In genomic region chr4:71517921-71518404, GRCm38 (mm10) we compare ENCODE assay signal across 12 mouse cellular contexts.
DNase-seq lines count a peak whose midpoint lies in the region; ATAC-seq lines count a peak whose summit lies in the region.
"Had no signal": no experiment of that assay in that cellular context is flagged by ENCODE, and none has a peak within 500 bp of the region (broad histone marks: within the 10 kb centered on the region; RNA-seq: fewer than 3 reads in every experiment).

No protein-coding gene starts in this region.

- H3K27me3 ChIP-seq in forebrain, embryonic 11.5 days (ENCODE audit: control insufficient read depth, insufficient read depth, low read length): no peaks in the 10 kb centered on the region; the same call in 1 of the 2 replicates
- H3K27me3 ChIP-seq in forebrain, embryonic 10.5 days (ENCODE audit: poor library complexity, severe bottlenecking): peaks cover 38% of the 10 kb centered on the region
- no peaks in the 10 kb centered on the region for H3K27me3 ChIP-seq in embryonic facial prominence, embryonic 10.5 days (replicated peaks; ENCODE audit: low read depth, poor library complexity, severe bottlenecking)
- H3K27me3 ChIP-seq in hindbrain, embryonic 12.5 days: no peaks in the 10 kb centered on the region
- H3K27me3 ChIP-seq in neural tube, embryonic 12.5 days (replicated peaks): no peaks in the 10 kb centered on the region
- H3K27me3 ChIP-seq: liver, embryonic 13.5 days had no signal

- WGBS in forebrain, embryonic 11.5 days: 26% methylated on average over 2 of the region's 2 CpGs
- WGBS in forebrain, embryonic 10.5 days: 36% methylated on average over 2 of the region's 2 CpGs
- WGBS in embryonic facial prominence, embryonic 10.5 days: 47% methylated on average over 2 of the region's 2 CpGs
- 30% methylated on average over 2 of the region's 2 CpGs for WGBS in hindbrain, embryonic 12.5 days
- WGBS in neural tube, embryonic 12.5 days: 34% methylated on average over 2 of the region's 2 CpGs

- no peak for DNase-seq in forebrain, embryonic 11.5 days (ENCODE audit: low spot score)
- DNase-seq in forebrain, embryonic 10.5 days (ENCODE audit: extremely low spot score, low spot score): no peak
- DNase-seq in embryonic facial prominence, embryonic 10.5 days (ENCODE audit: low spot score): peak; percentile 17
- no peak for DNase-seq in c-Kit-positive CD71-positive TER-119-positive erythroid progenitor cells, embryonic 14.5 days (ENCODE audit: low spot score)
- DNase-seq in left cerebral cortex, adult 18-20 months (ENCODE audit: low spot score in 2 of 2): no peak
- no peak for DNase-seq in kidney, postnatal 36 days
- DNase-seq: kidney, postnatal 25 days; liver, embryonic 13.5 days; lung, postnatal 36 days had no signal

- no peak overlapping the region for H3K4me3 ChIP-seq in forebrain, embryonic 11.5 days (ENCODE audit: low read depth, low read length)
- H3K4me3 ChIP-seq in forebrain, embryonic 10.5 days: no peak overlapping the region
- H3K4me3 ChIP-seq in embryonic facial prominence, embryonic 10.5 days: no peak overlapping the region
- H3K4me3 ChIP-seq in hindbrain, embryonic 12.5 days: no peak overlapping the region
- no peak overlapping the region for H3K4me3 ChIP-seq in neural tube, embryonic 12.5 days
- H3K4me3 ChIP-seq: liver, embryonic 13.5 days had no signal

- peak; percentile 65 for ATAC-seq in forebrain, embryonic 11.5 days (replicated peaks; ENCODE audit: low FRiP score)
- peak; percentile 84 for ATAC-seq in hindbrain, embryonic 12.5 days (ENCODE audit: low FRiP score)
- peak; percentile 56; the same call in 1 of the 2 replicates for ATAC-seq in neural tube, embryonic 12.5 days (ENCODE audit: low FRiP score, low read depth)

- no peaks in the 10 kb centered on the region for H3K4me1 ChIP-seq in forebrain, embryonic 11.5 days (replicated peaks; ENCODE audit: control insufficient read depth, insufficient read depth, low read length)
- H3K4me1 ChIP-seq in forebrain, embryonic 10.5 days: peaks cover 15% of the 10 kb centered on the region
- peaks cover 10% of the 10 kb centered on the region for H3K4me1 ChIP-seq in embryonic facial prominence, embryonic 10.5 days
- 0 out of 2 replicates have a peak, but pooled peaks cover 3% of the 10 kb centered on the region for H3K4me1 ChIP-seq in hindbrain, embryonic 12.5 days
- no peaks in the 10 kb centered on the region for H3K4me1 ChIP-seq in neural tube, embryonic 12.5 days
- H3K4me1 ChIP-seq: liver, embryonic 13.5 days had no signal

- no peaks in the 10 kb centered on the region for H3K36me3 ChIP-seq in forebrain, embryonic 11.5 days (ENCODE audit: control insufficient read depth, insufficient read depth, low read length)
- H3K36me3 ChIP-seq in forebrain, embryonic 10.5 days (replicated peaks): no peaks in the 10 kb centered on the region
- no peaks in the 10 kb centered on the region for H3K36me3 ChIP-seq in embryonic facial prominence, embryonic 10.5 days (replicated peaks)
- H3K36me3 ChIP-seq in hindbrain, embryonic 12.5 days: no peaks in the 10 kb centered on the region
- no peaks in the 10 kb centered on the region for H3K36me3 ChIP-seq in neural tube, embryonic 12.5 days
- H3K36me3 ChIP-seq: liver, embryonic 13.5 days had no signal

- H3K9ac ChIP-seq in forebrain, embryonic 11.5 days (ENCODE audit: low read length): no peak overlapping the region
- H3K9ac ChIP-seq in hindbrain, embryonic 12.5 days: no peak overlapping the region
- no peak overlapping the region for H3K9ac ChIP-seq in neural tube, embryonic 12.5 days
- H3K9ac ChIP-seq: liver, embryonic 13.5 days had no signal

- no peak overlapping the region for H3K4me2 ChIP-seq in forebrain, embryonic 11.5 days (ENCODE audit: low read depth, low read length, severe bottlenecking)
- H3K4me2 ChIP-seq in hindbrain, embryonic 12.5 days (replicated peaks): no peak overlapping the region
- no peak overlapping the region for H3K4me2 ChIP-seq in neural tube, embryonic 12.5 days (replicated peaks)
- H3K4me2 ChIP-seq: heart, embryonic 11.5 days; liver, embryonic 13.5 days had no signal

- no peak overlapping the region for H3K27ac ChIP-seq in forebrain, embryonic 11.5 days (ENCODE audit: low read depth, low read length)
- no peak overlapping the region for H3K27ac ChIP-seq in forebrain, embryonic 10.5 days
- no peak overlapping the region for H3K27ac ChIP-seq in embryonic facial prominence, embryonic 10.5 days (replicated peaks)
- H3K27ac ChIP-seq in hindbrain, embryonic 12.5 days: no peak overlapping the region
- no peak overlapping the region for H3K27ac ChIP-seq in neural tube, embryonic 12.5 days
- H3K27ac ChIP-seq: liver, embryonic 13.5 days had no signal

- H3K9me3 ChIP-seq in forebrain, embryonic 11.5 days (ENCODE audit: control insufficient read depth, low read length): no peaks in the 10 kb centered on the region
- no peaks in the 10 kb centered on the region for H3K9me3 ChIP-seq in forebrain, embryonic 10.5 days
- H3K9me3 ChIP-seq in embryonic facial prominence, embryonic 10.5 days: no peaks in the 10 kb centered on the region
- H3K9me3 ChIP-seq in hindbrain, embryonic 12.5 days (replicated peaks): 0 out of 2 replicates have a peak, but pooled peaks cover 4% of the 10 kb centered on the region
- H3K9me3 ChIP-seq in neural tube, embryonic 12.5 days: no peaks in the 10 kb centered on the region
- H3K9me3 ChIP-seq: liver, embryonic 13.5 days had no signal
